Mouse (Mus musculus): ENCODE measurements around the gene Gmeb1. TPM values are rescaled to one million over a fixed set of nuclear protein-coding genes. Genes with fewer than 3 reads are reported as not detected.

Gene Gmeb1
- polyA plus RNA-seq, 1 experiment from 2014 or later: 47.1 TPM

GRCm38 (mm10) chr4:132268871-132269739 is 7.7 kb upstream of the Gmeb1 start:
- ATAC-seq (ENCODE audit: low FRiP score): no peak
- no peak overlapping the region for H3K4me3 ChIP-seq
- no peaks in the 10 kb centered on the region for H3K9me3 ChIP-seq
- H3K27ac ChIP-seq: peak overlapping the region; percentile 94
- no peaks in the 10 kb centered on the region for H3K27me3 ChIP-seq
- no peaks in the 10 kb centered on the region for H3K36me3 ChIP-seq
- H3K9ac ChIP-seq: no peak overlapping the region
- peaks cover 15% of the 10 kb centered on the region for H3K4me1 ChIP-seq (replicated peaks)
- peak overlapping the region; percentile 53; the same call in 1 of the 2 replicates for H3K4me2 ChIP-seq
- 12% methylated on average over 6 of the region's 6 CpGs for WGBS

GRCm38 (mm10) chr4:132266835-132267349 is 5.5 kb upstream of the Gmeb1 start:
- H3K4me1 ChIP-seq (replicated peaks): peaks cover 8% of the 10 kb centered on the region
- H3K36me3 ChIP-seq: no peaks in the 10 kb centered on the region
- WGBS: 90% methylated on average over 3 of the region's 3 CpGs

GRCm38 (mm10) chr4:132263313-132263712 is 1.9 kb upstream of the Gmeb1 start:
- H3K9ac ChIP-seq: no peak overlapping the region
- no peaks in the 10 kb centered on the region for H3K9me3 ChIP-seq
- H3K4me1 ChIP-seq (replicated peaks): peaks cover 29% of the 10 kb centered on the region
- H3K36me3 ChIP-seq: no peaks in the 10 kb centered on the region
- ATAC-seq (ENCODE audit: low FRiP score): no peak
- H3K27ac ChIP-seq: no peak overlapping the region
- WGBS: 95% methylated on average over 7 of the region's 7 CpGs
- no peak overlapping the region for H3K4me3 ChIP-seq
- H3K27me3 ChIP-seq: no peaks in the 10 kb centered on the region
- H3K4me2 ChIP-seq: no peak overlapping the region

More at GRCm38 (mm10) chr4:132266835-132267349, 5.5 kb upstream of the Gmeb1 start:
- H3K27me3 ChIP-seq: no peaks in the 10 kb centered on the region
- no peak overlapping the region for H3K9ac ChIP-seq
- H3K27ac ChIP-seq: no peak overlapping the region
- no peaks in the 10 kb centered on the region for H3K9me3 ChIP-seq
- H3K4me2 ChIP-seq: no peak overlapping the region
- no peak overlapping the region for H3K4me3 ChIP-seq
- ATAC-seq (ENCODE audit: low FRiP score): no peak

- Histone ChIP-seq H3K4me1 (replicated peaks) (peaks cover 29% of the 10 kb centered on the region), H3K4me3 (no peak overlapping the region), H3K27ac (peak overlapping the region; percentile 94; the same call in 1 of the 2 replicates), H3K4me2 (peak overlapping the region; percentile 61; the same call in 1 of the 2 replicates), H3K27me3 (no peaks in the 10 kb centered on the region), H3K36me3 (no peaks in the 10 kb centered on the region), H3K9ac (peak overlapping the region; percentile 95; the same call in 1 of the 2 replicates), H3K9me3 (no peaks in the 10 kb centered on the region)
- ATAC-seq (ENCODE audit: low FRiP score): no peak
- 79% methylated on average over 5 of the region's 5 CpGs for WGBS
These were observed 885 bp upstream of the Gmeb1 start for GRCm38 (mm10) chr4:132262358-132262616.

GRCm38 (mm10) chr4:132260404-132261379 is 710 bp downstream of the Gmeb1 start:
- 3% methylated on average over 26 of the region's 64 CpGs for WGBS
- Histone ChIP-seq H3K9ac (peak overlapping the region; percentile 95), H3K4me3 (peak overlapping the region; percentile 79), H3K4me1 (replicated peaks) (peaks cover 29% of the 10 kb centered on the region), H3K4me2 (peak overlapping the region; percentile 79), H3K36me3 (no peaks in the 10 kb centered on the region), H3K27me3 (no peaks in the 10 kb centered on the region), H3K9me3 (no peaks in the 10 kb centered on the region), H3K27ac (peak overlapping the region; percentile 94)
- ATAC-seq (ENCODE audit: low FRiP score): peak; percentile 72

- peak overlapping the region; percentile 79; the same call in 1 of the 2 replicates for H3K4me2 ChIP-seq
- 93% methylated on average over 4 of the region's 4 CpGs for WGBS
These were observed 2.2 kb downstream of the Gmeb1 start for GRCm38 (mm10) chr4:132259248-132259647.

GRCm38 (mm10) chr4:132256384-132256783 is 5.0 kb downstream of the Gmeb1 start:
- ATAC-seq (ENCODE audit: low FRiP score): no peak
- Histone ChIP-seq H3K9me3 (no peaks in the 10 kb centered on the region), H3K36me3 (peaks cover 7% of the 10 kb centered on the region), H3K4me2 (no peak overlapping the region), H3K4me1 (replicated peaks) (peaks cover 25% of the 10 kb centered on the region), H3K27me3 (no peaks in the 10 kb centered on the region), H3K9ac (no peak overlapping the region), H3K27ac (no peak overlapping the region), H3K4me3 (no peak overlapping the region)
- 89% methylated on average over 3 of the region's 3 CpGs for WGBS

More at GRCm38 (mm10) chr4:132259248-132259647, 2.2 kb downstream of the Gmeb1 start:
- Histone ChIP-seq H3K4me3 (no peak overlapping the region), H3K27me3 (no peaks in the 10 kb centered on the region), H3K27ac (no peak overlapping the region), H3K9me3 (no peaks in the 10 kb centered on the region), H3K4me1 (replicated peaks) (peaks cover 29% of the 10 kb centered on the region), H3K9ac (peak overlapping the region; percentile 95; the same call in 1 of the 2 replicates), H3K36me3 (no peaks in the 10 kb centered on the region)
- no peak for ATAC-seq (ENCODE audit: low FRiP score)

GRCm38 (mm10) chr4:132254986-132255385 is 6.4 kb downstream of the Gmeb1 start:
- no peak overlapping the region for H3K27ac ChIP-seq
- peaks cover 18% of the 10 kb centered on the region for H3K4me1 ChIP-seq (replicated peaks)
- H3K4me2 ChIP-seq: no peak overlapping the region
- no peak overlapping the region for H3K9ac ChIP-seq
- peaks cover 21% of the 10 kb centered on the region for H3K36me3 ChIP-seq
- H3K9me3 ChIP-seq: no peaks in the 10 kb centered on the region
- 81% methylated on average over 3 of the region's 3 CpGs for WGBS
- H3K27me3 ChIP-seq: no peaks in the 10 kb centered on the region
- no peak overlapping the region for H3K4me3 ChIP-seq
- ATAC-seq (ENCODE audit: low FRiP score): no peak

GRCm38 (mm10) chr4:132253622-132254021 is 7.8 kb downstream of the Gmeb1 start:
- no peak for ATAC-seq (ENCODE audit: low FRiP score)
- H3K27me3 ChIP-seq: no peaks in the 10 kb centered on the region
- H3K27ac ChIP-seq: peak overlapping the region; percentile 30; the same call in 1 of the 2 replicates
- no peaks in the 10 kb centered on the region for H3K9me3 ChIP-seq
- no peak overlapping the region for H3K4me2 ChIP-seq
- no peak overlapping the region; the same call in 1 of the 2 replicates for H3K9ac ChIP-seq
- H3K36me3 ChIP-seq: peaks cover 33% of the 10 kb centered on the region
- WGBS: 77% methylated on average over 2 of the region's 2 CpGs
- no peak overlapping the region for H3K4me3 ChIP-seq
- peaks cover 5% of the 10 kb centered on the region; the same call in 1 of the 2 replicates for H3K4me1 ChIP-seq (replicated peaks)

- Histone ChIP-seq H3K27ac (no peak overlapping the region), H3K9ac (no peak overlapping the region), H3K9me3 (no peaks in the 10 kb centered on the region), H3K4me3 (no peak overlapping the region), H3K36me3 (peaks cover 38% of the 10 kb centered on the region), H3K4me2 (no peak overlapping the region), H3K27me3 (no peaks in the 10 kb centered on the region), H3K4me1 (replicated peaks) (0 out of 2 replicates have a peak, but pooled peaks cover 4% of the 10 kb centered on the region)
- 81% methylated on average over 8 of the region's 8 CpGs for WGBS
- no peak for ATAC-seq (ENCODE audit: low FRiP score)
These were observed 8.3 kb downstream of the Gmeb1 start for GRCm38 (mm10) chr4:132253128-132253527.

- no peak for ATAC-seq (ENCODE audit: low FRiP score)
- Histone ChIP-seq H3K36me3 (peaks cover 53% of the 10 kb centered on the region), H3K27me3 (no peaks in the 10 kb centered on the region), H3K27ac (no peak overlapping the region), H3K4me1 (replicated peaks) (0 out of 2 replicates have a peak, but pooled peaks cover 4% of the 10 kb centered on the region), H3K9ac (no peak overlapping the region), H3K9me3 (no peaks in the 10 kb centered on the region), H3K4me3 (no peak overlapping the region), H3K4me2 (no peak overlapping the region)
- 94% methylated on average over 9 of the region's 9 CpGs for WGBS
These were observed 9.8 kb downstream of the Gmeb1 start for GRCm38 (mm10) chr4:132251596-132251995.

Measured in hindbrain, embryonic 13.5 days (tissue).